Mouse (Mus musculus) cerebellum, adult 18-20 months (tissue): Measurements from ENCODE around the gene Mthfs.
"Not testable (repeated sequence)": the region's sequence is repeated elsewhere in the genome, so short reads cannot be mapped to it uniquely, and the experiment has no call there.

Source experiments
- DNase-seq, 2 experiments: peaks; one replicate each; pipeline ENCODE4 v3.0.0; 2021

Gene Mthfs

GRCm38 (mm10) chr9:89210353-89211064, at the start of gene Mthfs:
Mthfs (plus strand) TSS chr9:89210676.
- peak in 1 of 2 experiments; percentile 36 for DNase-seq

DNA sequence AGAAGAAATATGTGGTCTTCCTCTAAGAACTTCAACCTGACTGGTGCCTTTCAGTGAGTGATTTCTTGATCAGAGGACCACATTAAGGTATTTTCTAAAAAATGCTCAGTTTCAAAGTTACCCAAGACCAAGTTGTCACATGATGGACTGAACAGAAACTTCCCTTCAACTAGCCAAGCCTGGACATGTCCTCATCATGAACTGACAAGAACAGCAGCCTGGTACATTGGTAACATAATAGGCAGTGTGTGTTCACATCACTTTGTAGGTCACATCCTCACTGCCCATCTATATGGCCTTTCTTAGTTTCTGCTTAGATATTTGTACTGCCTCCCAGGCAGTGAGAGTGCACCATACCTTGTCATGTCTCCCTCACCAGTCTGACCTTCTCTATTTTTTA, 37.9 kb upstream of the Mthfs start:
- not testable (repeated sequence) for DNase-seq

DNA sequence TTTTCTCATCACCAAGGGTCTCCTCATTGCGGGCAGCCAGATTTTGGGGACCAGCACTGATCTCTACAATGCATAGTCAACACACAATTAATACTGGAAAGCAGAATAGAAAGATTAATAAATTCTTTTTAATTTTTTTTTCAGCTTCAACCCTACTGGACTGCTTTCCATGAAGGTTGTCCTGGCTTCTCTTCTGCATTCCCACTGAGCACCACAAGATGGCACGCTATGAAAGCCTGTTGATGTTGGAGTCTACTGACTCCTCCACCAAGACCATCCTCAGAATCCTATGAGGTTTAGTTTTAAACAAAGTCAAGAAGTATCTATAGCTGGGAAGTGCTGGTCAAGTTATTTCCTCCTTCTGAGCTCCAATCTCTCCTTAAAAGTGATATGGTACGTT, 31.6 kb upstream of the Mthfs start:
- peak; percentile 74 to 75 for DNase-seq

- not testable (repeated sequence) for DNase-seq
Observed at GRCm38 (mm10) chr9:89179469-89179868, 31.0 kb upstream of the Mthfs start.

DNA sequence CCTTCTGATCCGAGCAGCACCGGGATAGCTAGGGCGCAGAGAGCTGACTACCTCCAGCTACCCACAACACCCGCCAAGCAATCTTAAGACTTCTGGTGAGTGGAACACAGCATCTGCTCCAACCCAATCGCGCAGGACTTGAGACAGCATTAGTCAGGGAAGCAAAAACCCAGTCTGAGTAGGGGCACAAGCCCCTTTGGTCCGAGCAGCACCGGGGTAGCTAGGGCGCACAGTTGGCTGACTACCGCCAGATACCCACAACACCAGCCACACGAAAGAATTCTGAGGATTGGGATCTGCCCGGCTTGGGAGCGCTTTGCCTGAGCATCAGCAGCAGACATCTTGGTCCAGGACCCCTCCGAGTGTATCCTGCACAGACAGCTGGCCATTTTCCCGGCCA, 23.5 kb upstream of the Mthfs start:
- DNase-seq = not testable (repeated sequence)

- not testable (repeated sequence) for DNase-seq
Observed at GRCm38 (mm10) chr9:89195483-89195882, 15.0 kb upstream of the Mthfs start.

- not testable (repeated sequence) for DNase-seq
Observed at GRCm38 (mm10) chr9:89197509-89197908, 13.0 kb upstream of the Mthfs start.

- not testable (repeated sequence) for DNase-seq
Observed at GRCm38 (mm10) chr9:89198349-89198748, 12.1 kb upstream of the Mthfs start.

DNA sequence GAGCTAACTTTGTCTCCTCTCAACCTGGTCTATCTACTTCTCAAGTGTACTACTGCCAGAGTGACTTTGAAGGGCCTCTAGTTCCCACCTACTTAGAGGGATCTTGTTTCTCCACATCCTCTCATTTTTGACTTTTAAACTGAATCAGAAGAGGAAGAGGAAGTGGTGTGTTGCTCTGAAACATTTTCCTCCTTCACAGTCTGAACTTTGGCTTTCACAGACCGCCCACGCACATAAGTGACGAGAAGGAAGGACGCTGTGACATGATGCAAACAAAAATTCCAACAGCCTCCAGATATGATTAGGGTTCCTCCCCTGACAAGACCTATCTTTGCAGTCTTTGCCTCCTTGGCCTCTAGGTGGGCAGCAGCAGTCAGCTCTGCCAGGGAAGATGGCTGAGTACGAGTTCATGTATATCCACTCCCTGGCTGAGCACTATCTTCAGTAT, 11.5 kb upstream of the Mthfs start, which contains the start of the genes Bcl2a1b and Gm29094:
Gene Bcl2a1b, plus strand, starts transcription at position 241 of the 448 bp plus-strand sequence.
Gene Gm29094, plus strand, starts transcription at position 411 of the 448 bp plus-strand sequence.
- DNase-seq = not testable (repeated sequence)

DNA sequence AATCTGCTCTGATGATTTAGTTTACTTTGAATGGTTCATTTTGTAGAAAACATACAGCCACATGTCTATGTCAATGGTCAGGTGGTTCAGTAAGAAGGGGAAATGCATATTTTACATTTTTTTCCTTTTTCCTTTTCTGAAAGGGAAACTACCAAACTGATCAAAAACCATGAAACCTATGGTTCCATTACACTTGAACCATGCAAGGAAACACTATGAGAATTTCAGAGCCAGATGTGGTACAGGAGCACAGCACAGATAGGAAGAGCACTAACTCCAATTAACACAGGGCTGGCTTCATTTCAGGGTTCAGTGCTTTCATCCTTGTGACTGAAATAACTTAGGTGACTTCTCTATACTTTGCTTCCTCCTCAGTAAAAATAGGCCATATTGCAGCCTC, 8.2 kb upstream of the Mthfs start:
- DNase-seq = not testable (repeated sequence)

DNA sequence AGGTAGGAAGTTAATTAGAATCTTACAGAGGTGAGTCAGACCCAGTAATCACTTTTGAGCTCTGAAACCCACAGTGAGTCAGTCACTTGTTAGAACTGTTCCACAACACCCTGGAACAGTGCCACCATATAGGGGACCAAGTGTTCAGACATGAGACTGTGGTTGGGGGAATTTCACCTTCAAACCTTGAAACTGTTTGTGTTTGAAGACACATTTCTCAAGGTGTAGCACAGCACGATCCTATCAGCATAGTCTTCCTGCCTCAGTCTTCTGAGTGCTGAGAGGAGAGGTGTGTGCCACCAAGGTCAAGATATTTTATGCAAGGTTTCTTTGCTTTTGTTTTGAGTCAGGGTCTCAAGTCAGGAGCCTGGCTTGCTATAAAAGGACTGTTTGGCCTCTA, 1.5 kb upstream of the Mthfs start:
- not testable (repeated sequence) for DNase-seq

- DNase-seq = peak; percentile 91 to 92
Observed at GRCm38 (mm10) chr9:89211065-89211858, 786 bp downstream of the Mthfs start.

- peak; percentile 45 to 52 for DNase-seq
Observed at GRCm38 (mm10) chr9:89212428-89212827, 2.0 kb downstream of the Mthfs start.

GRCm38 (mm10) chr9:89218174-89218573, 7.7 kb downstream of the Mthfs start:
- not testable (repeated sequence) for DNase-seq

DNA sequence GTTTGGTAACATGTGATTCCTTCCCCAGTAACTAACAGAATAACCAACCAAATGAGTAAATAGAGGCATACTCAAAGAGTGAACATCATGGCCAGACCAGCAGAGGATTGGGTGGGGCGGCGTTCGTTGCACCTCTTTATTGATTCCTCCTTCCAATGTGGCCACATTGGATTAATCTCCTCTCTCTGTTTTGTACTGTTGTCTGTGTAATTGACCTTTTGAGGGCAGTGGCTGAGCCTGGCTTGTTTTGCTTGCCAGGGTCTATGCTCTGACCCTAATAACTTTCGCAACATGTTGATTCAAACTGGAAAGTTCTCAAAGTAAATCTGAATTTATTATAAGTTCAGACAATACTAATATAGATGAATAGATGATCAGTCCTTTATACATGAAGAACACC, 9.2 kb downstream of the Mthfs start:
- DNase-seq = not testable (repeated sequence)

GRCm38 (mm10) chr9:89220704-89221287, 10.3 kb downstream of the Mthfs start:
- DNase-seq = not testable (repeated sequence)

DNA sequence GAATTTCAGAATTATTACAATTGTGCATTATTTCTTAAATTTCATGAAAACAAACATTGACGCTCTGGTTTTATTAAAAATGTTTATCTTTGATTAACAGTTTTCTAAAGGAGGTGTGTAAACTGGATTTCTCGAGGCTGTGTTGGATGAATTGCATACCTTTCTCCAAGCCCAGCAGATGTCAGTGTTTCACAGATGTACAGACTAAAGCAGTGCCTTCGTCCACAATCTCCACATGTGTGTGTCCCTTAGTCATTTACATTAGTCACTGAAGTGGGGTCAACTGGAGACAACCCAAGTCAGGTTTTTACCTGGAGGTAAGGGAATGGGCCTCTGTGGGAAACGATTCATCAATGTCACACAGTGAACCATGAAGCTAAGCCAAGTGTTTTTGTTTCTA, 15.6 kb downstream of the Mthfs start:
- DNase-seq = peak in 1 of 2 experiments; percentile 20

GRCm38 (mm10) chr9:89228122-89228521, 17.6 kb downstream of the Mthfs start:
- no peak for DNase-seq

- DNase-seq = peak; percentile 49 to 50
Observed at GRCm38 (mm10) chr9:89230897-89231497, 20.5 kb downstream of the Mthfs start.

DNA sequence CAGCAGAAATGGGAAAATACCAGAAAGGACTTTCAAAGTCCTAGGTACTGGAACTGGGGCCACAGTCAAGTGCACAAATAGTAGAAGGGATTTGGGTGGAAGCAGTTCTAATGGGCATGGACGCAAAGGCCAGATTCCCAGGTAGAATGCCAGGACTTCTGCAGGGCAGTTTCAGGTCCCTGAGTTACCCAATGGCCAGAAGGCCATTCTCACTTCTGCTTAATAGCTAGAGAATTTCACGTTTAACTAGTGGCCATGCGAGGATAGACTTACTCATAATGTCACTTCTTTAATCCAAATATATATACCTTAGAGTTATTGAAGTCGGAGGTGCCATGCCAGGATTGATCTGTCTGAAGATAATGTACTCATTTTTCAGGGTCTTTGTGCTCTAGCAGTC, 26.7 kb downstream of the Mthfs start:
- not testable (repeated sequence) for DNase-seq

GRCm38 (mm10) chr9:89238976-89239505, 28.6 kb downstream of the Mthfs start:
- peak; percentile 39 to 53 for DNase-seq

GRCm38 (mm10) chr9:89240516-89241019, 30.1 kb downstream of the Mthfs start:
- peak; percentile 64 to 65 for DNase-seq
